Mouse (Mus musculus) frontal cortex, postnatal 36 days (tissue): ENCODE measurements around the gene Myo9a.

Experiments used
- DNase-seq, 2 experiments: peaks; one replicate each; pipeline ENCODE4 v3.0.0; 2022; ENCODE audit warnings: low spot score in 2 of 2

The Myo9a gene

DNA sequence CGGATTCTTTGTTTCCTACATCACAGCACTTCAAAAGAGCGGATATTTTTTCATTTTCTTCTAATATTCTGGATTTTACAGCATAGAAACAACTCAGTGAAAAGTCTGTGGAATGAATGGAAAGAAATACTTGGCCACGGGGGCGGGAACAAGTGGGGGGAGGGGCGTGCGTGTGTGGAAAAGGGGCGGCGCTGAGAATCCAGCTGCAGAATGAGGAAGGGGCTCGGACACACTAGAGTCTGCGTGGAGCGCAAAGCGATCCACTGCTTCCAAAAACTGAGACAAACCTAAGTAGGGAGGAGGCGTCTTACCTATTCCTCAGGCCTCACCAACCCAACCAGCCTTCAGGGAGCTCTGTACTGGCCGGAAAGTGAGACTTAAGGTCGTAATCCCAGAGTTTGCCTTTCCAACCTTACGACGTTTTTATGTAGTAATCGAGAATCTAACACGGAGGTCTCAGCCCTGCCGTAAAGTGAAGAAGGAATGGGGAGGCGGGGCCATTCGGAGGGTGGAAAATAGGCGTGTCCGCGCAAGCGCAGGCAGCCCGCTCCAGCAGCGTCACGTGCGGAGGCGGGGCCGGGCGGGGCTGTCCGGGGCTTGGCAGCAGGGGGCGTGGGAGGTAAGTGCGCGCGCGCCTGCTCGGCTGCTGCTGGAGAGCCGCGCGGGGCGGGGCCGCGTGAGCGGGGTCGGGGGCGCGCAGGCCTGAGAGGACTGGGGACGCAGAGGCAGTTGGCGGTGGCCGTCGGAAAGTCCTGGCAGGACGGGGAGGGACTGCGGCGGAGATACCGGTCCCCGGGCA is at the start of gene Myo9a, which contains the start of gene Senp8:
TSS of gene Myo9a (plus strand) at position 630 of the 799 bp plus-strand sequence.
TSS of gene Senp8 (minus strand) at position 444 of the 799 bp plus-strand sequence.
- DNase-seq: peak; percentile 99 to 100

DNA sequence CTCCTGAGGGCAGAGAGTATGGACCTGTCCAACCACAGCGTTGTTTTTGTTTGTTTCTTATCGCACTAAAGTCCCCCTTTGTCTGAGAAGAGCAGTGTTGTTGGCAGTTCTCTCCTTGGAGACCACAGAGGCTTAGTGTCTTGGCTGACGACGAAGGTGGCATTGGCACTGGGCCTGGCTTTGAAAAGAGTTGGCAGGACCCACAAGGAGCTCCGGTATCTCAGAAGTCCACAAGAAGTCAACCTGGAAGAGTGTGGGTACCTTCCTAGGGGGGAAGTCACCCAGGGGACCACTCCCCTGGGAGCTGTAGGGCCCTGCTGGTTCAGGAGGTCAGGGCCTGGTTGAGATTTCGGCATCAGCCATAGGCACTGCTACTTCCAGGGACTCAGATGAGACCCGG is 49.6 kb upstream of the Myo9a start:
- DNase-seq: no peak

DNA sequence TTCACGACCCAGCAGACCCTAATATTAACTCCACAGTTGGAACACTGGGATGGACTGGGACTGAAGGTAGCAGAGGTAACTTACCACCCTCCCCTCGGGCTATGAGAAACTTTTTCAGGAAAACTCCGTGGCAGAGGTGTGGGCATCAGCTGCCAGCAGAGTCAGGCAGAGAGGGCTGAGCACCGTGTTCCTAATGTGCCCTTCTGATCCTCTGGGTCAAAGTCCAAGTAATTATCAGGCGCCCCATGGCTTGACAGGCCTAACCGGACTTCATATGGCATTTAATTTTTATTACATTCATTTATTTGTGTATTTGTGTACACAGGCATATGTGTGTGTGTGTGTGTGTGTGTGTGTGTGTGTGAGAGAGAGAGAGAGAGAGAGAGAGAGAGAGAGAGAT is 47.6 kb upstream of the Myo9a start:
- DNase-seq: no peak

DNA sequence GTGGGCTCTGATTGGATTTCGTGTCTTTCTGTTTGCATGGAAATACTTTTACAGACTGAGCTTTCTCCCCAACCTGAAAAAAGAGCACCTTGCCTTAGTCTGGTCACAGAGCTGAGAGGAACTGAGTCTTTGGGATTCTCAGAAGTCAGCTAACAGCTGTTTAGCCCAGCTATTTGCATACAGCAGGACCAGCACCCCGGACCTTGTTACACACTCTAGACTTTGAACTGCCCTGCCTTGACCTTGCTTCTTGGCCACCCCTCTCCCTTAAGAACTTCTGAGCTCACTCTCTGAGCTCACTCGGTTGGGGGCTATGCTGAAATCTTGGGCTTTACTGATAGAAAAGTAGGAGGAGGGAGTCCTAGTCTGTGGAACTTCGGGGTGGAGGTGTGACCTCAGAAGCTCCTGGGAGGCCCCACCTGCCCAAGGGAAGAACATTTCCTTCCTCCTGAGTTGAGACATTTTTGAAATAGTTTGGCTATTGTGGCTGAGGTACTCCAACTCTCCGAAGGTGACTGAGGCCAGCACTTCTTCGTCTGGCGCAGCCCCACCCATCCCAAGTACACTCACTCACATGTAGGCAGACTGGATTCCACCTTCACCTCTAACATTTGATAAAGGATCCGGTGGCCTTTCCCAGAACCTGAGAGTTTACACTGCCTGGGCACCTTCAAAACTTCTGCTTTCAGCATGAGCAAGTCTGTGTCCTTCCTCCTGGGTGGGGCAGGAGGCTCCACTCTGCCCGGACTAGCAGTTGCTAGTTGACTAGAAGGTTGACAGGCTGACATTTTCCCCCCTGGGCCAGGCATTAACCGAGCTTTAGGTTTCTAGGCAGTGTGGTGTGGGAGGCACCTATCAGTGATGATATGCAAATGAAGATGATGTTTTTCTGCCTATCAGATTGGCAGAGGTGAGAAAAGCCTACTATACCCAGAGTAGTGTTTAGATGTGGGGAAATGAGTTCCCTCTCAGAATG is 43.6 kb upstream of the Myo9a start:
- DNase-seq: no peak

DNA sequence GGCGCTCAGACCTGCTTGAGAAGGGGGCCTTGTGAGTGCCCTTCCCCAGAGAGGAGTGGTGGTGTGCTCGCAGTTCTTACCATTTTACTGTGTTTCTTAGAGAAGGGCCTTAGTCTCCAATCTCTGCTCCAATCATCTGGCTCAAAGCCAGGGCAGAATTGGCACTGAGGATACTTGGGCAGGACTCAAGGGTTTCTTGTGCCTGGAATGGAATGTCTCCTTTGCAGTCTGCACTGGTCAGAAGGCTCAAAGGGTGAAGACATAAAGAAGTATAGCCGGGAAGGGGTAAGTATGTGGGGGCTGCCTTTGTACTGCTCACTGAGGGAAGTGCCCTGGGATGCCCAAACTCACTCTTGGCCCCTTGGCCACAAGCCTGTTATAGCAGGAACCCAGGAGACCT is 41.5 kb upstream of the Myo9a start:
- no peak for DNase-seq

DNA sequence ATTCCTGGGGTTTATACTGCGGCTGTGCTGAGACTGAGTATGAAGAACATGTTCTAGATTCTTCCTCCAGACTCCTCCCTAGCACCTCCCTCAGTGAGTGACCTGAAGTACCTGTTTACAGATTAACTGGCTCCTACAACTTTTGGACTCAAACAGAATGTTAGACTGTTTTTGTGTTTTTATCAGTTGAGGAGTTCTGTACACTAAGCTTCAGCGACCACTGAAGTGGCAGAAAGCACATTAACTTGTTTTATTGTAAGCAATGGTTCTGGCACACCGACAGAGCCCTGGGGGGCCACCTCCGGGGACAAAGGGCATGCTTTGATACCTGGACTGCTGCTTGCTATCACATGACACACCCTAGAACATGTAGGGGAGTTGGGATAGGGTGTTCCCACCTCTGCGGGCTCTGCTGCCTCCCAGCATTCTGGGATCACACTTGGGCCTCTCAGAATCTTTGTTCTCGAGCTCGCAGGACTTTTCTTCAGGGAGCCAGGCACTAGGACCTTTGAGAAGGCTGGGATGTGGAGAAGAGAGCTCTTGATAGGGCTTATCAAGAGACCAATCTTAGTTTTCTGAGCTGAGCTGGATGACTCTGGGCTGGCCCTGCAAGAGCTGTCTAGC is 34.3 kb upstream of the Myo9a start:
- no peak for DNase-seq

DNA sequence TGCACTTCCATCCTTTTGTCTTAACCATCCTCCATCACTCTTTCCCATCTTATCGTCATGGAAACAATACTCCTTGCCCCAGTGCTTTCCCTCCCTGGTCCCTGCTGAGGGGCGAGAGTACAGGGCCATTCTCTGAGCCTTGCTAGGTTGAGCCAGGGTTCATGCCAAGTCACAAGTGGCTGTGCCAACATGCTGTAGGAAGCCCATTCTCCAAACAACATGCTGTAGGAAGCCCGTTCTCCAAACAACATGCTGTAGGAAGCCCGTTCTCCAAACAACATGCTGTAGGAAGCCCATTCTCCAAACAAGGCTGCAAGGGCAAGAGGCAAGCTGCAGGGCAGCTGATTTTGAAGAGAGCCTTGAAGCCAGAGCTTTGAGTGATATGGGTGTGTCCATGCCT is 32.5 kb upstream of the Myo9a start:
- no peak for DNase-seq

DNA sequence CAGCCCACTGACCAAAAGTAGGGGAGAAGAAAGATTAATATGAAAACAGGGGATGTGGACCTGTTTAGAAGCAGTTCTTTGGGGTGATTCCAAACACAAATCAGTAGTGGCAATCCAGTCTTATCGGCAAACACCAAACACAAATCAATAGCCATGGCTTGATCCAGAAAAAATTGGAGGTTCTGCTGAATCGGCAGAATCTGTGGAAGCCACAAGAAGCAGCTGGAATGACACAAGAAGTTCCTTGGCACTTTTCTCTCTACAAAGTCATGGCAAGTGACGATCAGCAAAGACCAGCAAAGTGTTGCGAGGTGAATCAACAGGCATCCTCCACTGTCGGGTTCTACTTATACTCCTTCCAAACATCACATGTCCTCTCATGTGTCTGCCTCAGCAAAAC is 29.6 kb upstream of the Myo9a start:
- DNase-seq: no peak

DNA sequence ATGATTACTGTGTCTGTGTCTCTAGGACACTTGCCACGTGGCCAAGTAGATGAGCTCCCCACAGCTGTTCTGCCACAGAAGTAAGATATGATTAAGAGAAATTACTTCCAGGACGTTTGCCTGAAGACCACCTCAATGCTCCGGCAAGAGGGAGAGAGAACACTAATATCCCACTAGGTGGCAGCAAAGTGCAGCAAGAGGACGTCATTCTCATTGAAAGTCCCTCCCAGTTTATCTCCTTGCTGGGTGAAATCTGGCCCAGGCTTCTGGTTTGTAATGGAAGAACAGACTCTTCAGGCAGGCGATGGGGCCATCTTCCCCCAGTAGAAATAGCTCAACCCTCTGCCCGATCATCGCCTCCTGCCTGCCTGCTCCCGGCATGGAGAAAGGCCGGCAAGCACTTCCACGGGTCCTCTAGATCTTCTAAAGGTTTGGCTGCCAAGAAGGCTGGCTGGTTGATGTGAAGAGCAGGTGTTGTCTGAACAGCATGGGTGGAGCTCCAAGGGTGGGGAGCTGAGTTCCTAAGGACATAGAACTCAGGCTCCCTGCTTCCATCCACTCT is 27.5 kb upstream of the Myo9a start:
- peak; percentile 65 to 85 for DNase-seq

DNA sequence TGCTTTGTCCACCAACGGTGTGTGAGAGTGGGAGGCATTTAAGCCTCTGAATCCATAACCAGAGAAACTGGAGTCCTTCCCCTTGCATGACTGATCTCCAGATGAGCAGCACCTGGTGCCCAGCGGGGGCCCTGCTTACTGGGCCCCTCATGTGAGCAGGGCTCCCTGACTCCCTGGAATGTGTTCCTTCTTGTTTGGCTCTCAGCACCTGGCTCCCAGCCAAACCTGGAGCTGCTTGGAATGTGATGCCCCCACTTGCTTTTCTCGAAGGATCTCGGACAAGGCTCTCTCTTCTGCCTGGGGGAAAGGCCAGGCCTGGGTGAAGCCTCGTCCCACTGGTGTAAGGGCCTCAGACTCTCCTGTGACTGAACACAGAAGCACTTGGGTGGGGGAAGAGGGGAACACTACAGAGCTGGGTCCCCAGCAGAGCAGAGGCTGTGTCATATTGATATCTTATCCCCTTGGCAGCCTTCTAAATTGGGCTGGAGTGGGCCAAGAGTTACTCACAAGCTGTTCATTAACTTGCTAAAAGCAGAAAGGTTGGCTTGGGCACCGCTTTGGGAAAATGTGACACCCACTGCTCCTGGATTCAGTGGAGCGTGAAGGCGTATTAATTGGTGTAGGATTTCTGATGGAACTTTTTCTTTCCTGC is 26.8 kb upstream of the Myo9a start:
- DNase-seq: peak; percentile 30 to 48

DNA sequence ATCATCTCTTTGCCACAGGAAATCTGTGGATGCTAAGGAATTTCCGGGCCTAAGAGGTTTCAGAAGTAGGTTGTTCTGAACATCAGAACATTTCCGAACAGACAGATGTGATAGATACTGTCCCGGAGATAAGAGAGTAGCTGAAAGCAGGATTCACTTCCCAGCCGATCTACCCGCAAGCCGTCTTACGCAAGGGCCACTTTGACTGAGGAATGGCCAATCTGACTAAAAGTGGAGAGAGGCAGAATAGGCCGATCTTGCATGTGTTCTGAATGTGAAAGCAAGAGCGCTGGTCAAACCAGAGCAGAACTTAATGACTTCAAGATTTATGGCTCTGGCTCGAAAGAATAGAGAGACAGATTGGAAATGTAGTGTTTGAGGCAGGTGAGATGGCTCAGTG is 25.2 kb upstream of the Myo9a start:
- no peak for DNase-seq

DNA sequence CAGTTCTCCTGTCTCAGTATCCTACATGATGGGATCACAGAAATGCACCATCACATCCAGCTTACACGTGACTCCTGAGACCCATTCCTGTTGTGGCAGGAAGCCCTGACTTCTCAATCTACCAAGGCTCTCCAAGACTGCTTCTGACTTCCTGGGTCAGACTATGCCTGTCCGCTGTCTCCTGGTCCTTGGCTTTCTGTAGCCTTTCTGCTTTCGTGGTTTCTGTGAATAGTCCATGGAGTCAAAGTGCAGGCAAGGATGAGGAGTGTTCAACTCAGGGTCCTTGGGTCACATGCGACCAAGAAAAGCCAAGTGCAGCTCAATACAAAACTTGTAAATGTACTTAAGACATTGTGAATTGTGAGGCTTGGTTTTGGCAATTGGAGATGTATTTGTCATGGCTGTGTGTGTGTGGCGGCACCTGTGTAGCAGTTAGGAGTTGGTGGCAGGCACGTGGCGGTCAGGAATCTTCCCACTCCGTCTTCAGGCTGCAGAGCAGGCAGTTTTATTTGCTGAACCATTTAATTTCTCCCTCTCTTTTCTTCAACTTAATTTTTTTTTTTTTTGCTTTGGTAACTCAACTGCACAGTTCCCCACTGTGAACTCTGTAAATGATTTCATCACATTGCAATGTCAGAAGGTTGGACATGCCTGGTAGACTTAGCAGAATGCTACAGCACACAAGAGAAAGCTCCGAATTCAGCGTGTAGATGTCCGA is 23.0 kb upstream of the Myo9a start:
- DNase-seq: no peak

DNA sequence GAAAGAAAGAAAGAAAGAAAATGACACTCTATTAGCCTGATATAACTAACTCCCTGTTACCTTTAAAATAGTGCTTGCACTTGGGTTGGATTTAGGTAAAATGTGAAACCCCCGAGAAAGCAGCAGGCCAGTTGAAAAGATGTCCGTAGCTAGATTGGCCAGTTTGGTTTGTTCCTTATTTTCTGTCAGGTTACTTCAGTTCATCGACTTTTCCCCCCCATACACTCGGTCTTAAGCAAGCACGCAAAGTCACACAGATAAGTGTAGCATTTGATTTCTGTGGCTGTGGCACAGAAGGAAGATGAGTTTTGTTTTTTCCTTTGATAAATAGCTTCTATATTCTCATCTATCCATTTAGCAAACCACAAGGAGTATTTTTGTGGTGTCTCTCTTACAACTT is 19.6 kb upstream of the Myo9a start:
- DNase-seq: no peak

DNA sequence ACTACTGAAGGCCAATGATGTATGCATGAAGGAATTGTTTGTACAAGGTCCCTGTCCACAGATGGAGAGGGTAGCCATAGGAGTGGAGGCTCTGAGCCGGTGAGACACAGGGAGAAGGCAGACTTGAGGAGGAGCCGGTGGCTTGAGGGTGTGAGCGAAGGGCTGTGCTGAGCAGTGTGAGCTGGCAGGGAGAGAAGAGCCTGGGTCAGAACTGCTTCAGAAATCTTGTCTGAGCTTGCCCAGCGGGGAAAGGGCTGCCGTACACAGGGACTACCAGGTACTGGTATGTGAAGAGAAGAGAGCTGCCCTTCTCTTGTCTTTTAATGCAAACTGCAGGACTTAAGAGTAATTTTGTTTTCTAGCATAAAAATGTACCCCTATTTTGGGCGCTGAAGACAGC is 17.6 kb upstream of the Myo9a start:
- DNase-seq: no peak

DNA sequence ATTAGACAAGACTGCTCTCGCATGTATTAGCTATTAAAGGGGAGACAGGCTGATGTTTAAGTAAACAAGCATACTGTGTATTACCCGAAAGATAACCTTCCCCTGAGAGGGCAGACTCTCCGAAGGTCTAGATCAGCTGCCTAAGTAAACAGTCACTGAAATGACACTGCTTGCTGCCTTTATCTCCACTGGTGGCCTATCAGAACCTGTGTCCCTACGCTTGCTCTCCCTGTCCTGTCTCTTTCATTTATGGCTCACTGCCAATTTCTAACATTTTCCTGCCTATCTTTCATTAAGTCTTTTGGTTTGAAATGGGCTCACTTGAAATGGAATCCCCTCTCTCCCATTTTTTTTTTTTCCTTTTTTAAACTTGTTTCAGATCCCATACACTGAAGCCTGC is 15.3 kb upstream of the Myo9a start:
- DNase-seq: no peak

DNA sequence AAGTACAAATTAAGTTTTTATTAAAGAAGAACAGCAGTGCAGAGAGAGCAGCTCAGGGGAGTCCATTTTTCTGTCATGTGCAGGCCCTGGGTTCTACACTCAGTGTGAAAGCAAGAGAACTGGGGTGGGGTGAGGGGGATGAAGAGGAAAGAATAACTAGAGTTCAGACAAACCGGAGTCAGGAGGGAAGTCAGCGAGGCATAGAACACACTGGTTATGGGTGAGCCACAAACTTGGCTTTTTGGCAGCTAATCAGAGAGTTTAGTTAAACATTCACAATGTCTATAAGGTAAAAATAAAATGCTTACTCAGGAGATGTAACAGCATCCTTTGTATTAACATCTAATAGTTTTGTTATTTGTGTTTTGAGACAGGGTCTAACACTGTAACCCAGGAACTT is 10.1 kb upstream of the Myo9a start:
- DNase-seq: no peak

DNA sequence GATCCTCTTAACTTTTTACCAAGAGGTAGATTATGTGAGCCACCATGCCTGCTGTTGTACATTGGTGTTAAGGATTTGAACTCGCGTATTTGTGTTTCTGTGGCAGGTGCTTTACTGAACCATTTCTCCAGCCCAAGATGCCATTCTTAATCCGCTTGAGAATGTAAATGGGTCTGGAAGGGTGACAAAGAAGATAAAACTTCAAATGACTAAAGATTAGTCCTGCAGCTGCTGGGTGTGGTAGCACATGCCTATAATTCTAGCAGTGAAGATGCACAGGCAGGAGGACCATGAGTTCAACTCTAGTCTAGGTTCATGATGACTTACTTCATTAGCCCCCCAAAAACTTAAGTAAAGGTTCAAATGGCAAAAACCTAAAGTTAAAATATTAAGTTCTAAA is 6.8 kb upstream of the Myo9a start:
- DNase-seq: no peak

DNA sequence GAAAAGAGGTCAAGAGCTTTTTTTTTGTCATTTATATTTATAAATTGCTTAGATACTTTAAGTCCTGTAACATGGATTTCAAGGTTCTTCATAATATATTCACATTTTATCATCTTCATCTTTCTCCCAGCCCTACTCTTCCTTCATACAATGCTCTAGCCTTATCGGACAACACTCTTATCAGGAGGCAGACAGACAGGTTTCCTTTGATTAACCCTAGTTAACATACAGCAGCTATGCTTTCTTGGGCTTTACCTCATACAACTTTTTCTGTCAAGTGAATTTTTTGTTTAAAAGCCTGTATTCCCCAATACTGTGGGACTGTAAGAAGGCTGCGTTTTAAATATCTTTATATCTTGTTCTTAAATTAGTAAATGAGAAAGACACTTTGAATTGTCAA is 2.3 kb upstream of the Myo9a start:
- no peak for DNase-seq

DNA sequence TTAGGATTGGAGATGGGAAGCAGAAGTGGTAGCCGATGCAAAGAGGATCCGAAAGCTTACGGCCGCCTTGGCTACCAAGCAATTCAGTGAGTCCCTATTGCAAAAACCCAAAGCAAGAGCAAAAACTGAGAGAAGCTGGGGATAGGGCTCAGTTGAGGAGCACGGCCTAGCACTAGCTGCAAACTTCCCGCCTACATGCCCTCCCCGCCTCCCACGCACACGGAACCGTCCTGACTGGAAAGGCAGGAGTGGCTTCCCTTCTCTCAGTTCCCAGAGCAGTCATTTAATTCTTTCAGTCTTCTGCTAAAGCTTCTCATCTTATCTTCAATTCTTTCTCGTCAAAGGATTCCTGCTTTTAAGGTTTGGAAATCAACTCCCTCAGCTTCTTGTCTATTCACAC is 1.7 kb upstream of the Myo9a start:
- DNase-seq: peak; percentile 17 to 39

DNA sequence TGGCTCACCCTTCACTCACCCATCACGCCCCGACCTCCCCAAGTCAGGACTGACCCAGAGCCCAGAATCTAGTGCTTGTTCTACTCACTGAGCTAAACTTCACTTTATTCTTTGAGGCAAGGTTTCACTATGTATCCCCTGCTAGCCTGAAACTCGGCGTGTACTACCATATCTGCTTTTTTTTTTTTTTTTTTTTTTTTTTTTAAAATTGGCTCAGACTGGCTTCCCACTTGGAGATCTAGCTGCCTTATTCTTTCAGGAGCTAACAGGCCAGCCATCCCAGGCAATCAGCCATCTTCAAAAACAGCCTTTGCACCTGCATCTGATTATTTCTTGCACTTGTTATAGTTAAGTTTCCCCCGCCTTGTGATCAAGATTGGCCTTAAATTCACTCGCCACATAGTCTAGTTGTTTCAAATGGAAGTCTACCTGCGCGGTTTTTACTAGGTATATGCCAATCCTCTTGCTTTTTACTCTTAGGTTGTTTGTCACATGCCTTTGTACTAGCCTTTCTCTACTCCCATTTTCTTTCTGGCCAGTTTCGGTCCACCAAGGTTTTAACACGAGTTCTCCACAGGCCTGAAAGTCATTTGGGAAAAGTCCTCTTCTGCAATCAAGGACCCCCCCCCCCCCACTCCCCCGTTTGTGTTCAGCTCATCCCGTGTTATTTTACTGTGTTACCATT is 973 bp upstream of the Myo9a start:
- no peak for DNase-seq
